ENCODE assay signal across 9 mouse cellular contexts in genomic region chr2:9620303-9621244, GRCm38 (mm10).
DNase-seq lines count a peak whose midpoint lies in the region; ATAC-seq lines count a peak whose summit lies in the region.
"Had no signal": no experiment of that assay in that cellular context is flagged by ENCODE, and none has a peak within 500 bp of the region (broad histone marks: within the 10 kb centered on the region; RNA-seq: fewer than 3 reads in every experiment).

No protein-coding gene starts in this region.

- no peaks in the 10 kb centered on the region for H3K27me3 ChIP-seq in midbrain, embryonic 11.5 days (ENCODE audit: control insufficient read depth, insufficient read depth, low read length)
- no peaks in the 10 kb centered on the region for H3K27me3 ChIP-seq in midbrain, embryonic 10.5 days (ENCODE audit: low read depth, poor library complexity, severe bottlenecking)
- no peaks in the 10 kb centered on the region for H3K27me3 ChIP-seq in midbrain, embryonic 14.5 days (ENCODE audit: control insufficient read depth, insufficient read depth, low read length)

- peak; percentile 14 for DNase-seq in midbrain, embryonic 11.5 days (ENCODE audit: low spot score, missing footprints)
- DNase-seq in midbrain, embryonic 10.5 days (ENCODE audit: low spot score), result no peak
- peak; percentile 79 for DNase-seq in heart, postnatal 4 days
- DNase-seq in layer of hippocampus, postnatal 25 days (ENCODE audit: extremely low spot score in 1 of 2, low spot score in 1 of 2), result peak; percentile 54 to 59
- peak; percentile 77 for DNase-seq in midbrain, embryonic 14.5 days
- peak; percentile 63 for DNase-seq in urinary bladder, postnatal 25 days (ENCODE audit: low spot score)

- no peaks in the 10 kb centered on the region for H3K9me3 ChIP-seq in midbrain, embryonic 11.5 days (ENCODE audit: control insufficient read depth, low read length)
- no peaks in the 10 kb centered on the region for H3K9me3 ChIP-seq in midbrain, embryonic 10.5 days (replicated peaks)
- no peaks in the 10 kb centered on the region for H3K9me3 ChIP-seq in midbrain, embryonic 14.5 days (ENCODE audit: control insufficient read depth, low read length)
- H3K9me3 ChIP-seq: G1E had no signal

- no peak for ATAC-seq in midbrain, embryonic 11.5 days (ENCODE audit: low FRiP score)
- peak; percentile 90 for ATAC-seq in frontal cortex, adult (ENCODE audit: low TSS enrichment)
- peak; percentile 75 for ATAC-seq in midbrain, embryonic 14.5 days (ENCODE audit: low FRiP score, low TSS enrichment)
- ATAC-seq in monocyte, adult 5-6 weeks (replicated peaks; ENCODE audit: insufficient number of reproducible peaks, low FRiP score, low TSS enrichment, poor library complexity, severe bottlenecking), result no peak

- H3K9ac ChIP-seq in midbrain, embryonic 11.5 days (ENCODE audit: low read length), result no peak overlapping the region
- H3K9ac ChIP-seq in midbrain, embryonic 14.5 days (replicated peaks; ENCODE audit: low read length), result no peak overlapping the region

- no peaks in the 10 kb centered on the region for H3K4me1 ChIP-seq in midbrain, embryonic 11.5 days (ENCODE audit: control insufficient read depth, insufficient read depth, low read length)
- no peaks in the 10 kb centered on the region for H3K4me1 ChIP-seq in midbrain, embryonic 10.5 days
- no peaks in the 10 kb centered on the region for H3K4me1 ChIP-seq in midbrain, embryonic 14.5 days (ENCODE audit: control insufficient read depth, insufficient read depth, low read length)

- no peak overlapping the region for H3K27ac ChIP-seq in midbrain, embryonic 11.5 days (ENCODE audit: low read depth, low read length)
- H3K27ac ChIP-seq in midbrain, embryonic 10.5 days (replicated peaks), result no peak overlapping the region
- no peak overlapping the region for H3K27ac ChIP-seq in midbrain, embryonic 14.5 days (replicated peaks; ENCODE audit: low read depth, low read length)

- no peak overlapping the region for H3K4me3 ChIP-seq in midbrain, embryonic 11.5 days (ENCODE audit: low read depth, low read length)
- no peak overlapping the region for H3K4me3 ChIP-seq in midbrain, embryonic 10.5 days
- H3K4me3 ChIP-seq in midbrain, embryonic 14.5 days (replicated peaks; ENCODE audit: low read depth, low read length), result no peak overlapping the region

- no peaks in the 10 kb centered on the region for H3K36me3 ChIP-seq in midbrain, embryonic 11.5 days (ENCODE audit: control insufficient read depth, insufficient read depth, low read length)
- H3K36me3 ChIP-seq in midbrain, embryonic 10.5 days, result no peaks in the 10 kb centered on the region
- no peaks in the 10 kb centered on the region for H3K36me3 ChIP-seq in midbrain, embryonic 14.5 days (ENCODE audit: control insufficient read depth, insufficient read depth, low read length)
- H3K36me3 ChIP-seq: G1E had no signal

- H3K4me2 ChIP-seq in midbrain, embryonic 11.5 days, result no peak overlapping the region
- no peak overlapping the region for H3K4me2 ChIP-seq in midbrain, embryonic 14.5 days (ENCODE audit: low read length)

- WGBS in midbrain, embryonic 11.5 days, result 86% methylated on average over 21 of the region's 21 CpGs
- 90% methylated on average over 21 of the region's 21 CpGs for WGBS in midbrain, embryonic 10.5 days
- WGBS in midbrain, embryonic 14.5 days, result 71% methylated on average over 21 of the region's 21 CpGs

Comparison
In these comparisons a context has a peak if more than half of its experiments do, and no peak if none do; other contexts are left out.
1. ATAC-seq: peak in frontal cortex, adult (single experiment) and midbrain, embryonic 14.5 days (single experiment); none in midbrain, embryonic 11.5 days (single experiment) and monocyte, adult 5-6 weeks (single experiment).